Mouse (Mus musculus): ENCODE data around the gene Rasgef1a.

The Rasgef1a gene

DNA sequence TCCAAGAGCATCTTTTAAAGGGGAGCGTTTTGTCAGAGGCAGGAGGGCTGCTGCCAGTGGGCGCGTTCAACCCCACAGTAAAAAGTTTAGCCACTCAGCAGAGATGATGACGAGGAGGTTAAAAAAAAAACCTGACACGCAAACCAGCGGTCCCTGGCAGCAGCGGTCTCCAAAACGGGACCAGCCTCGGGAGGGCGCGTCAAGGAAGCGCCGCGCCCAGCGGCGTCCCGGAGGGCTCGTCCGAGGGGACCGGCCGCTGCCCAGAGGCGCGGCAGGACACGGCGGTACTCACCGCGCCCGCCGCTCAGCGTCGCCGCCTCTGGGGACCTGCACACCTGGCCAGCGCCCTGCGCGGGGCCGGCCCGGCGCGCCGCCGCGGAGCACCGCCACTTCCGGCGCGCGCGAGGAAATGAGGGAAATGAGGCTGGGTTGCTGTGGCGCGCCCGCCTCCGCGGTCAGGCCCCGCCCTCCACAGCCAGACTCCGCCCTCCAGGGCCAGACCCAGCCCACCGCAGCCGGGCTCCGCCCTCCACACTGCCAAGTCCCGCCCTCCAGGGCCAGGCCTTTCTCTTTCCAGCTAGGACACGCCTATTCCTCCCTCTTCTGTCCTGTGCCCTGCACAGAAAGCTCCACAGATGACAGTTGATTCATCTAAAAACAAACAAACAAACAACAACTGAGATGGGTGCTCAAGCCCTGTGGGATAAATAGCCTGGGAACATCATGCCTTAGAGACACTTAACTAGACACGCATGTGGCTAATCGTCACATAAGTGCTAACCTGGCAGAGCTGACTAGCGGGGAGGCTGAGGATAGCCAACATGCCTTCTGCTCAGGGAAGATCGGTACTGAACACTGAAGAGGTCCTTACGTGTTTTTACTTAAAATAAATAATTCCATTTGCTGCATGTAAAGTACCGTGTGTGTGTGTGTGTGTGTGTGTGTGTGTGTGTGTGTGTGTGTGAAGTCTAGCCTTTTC lies 127.8 kb downstream of the Rasgef1a start, which contains the start of gene Csgalnact2:
Gene Csgalnact2, minus strand, starts transcription at position 410 of the 979 bp plus-strand sequence.
- DNase-seq: peak; percentile 97

GRCm38 (mm10) chr6:118140961-118141360 lies 129.7 kb downstream of the Rasgef1a start:
- DNase-seq: no peak

All from kidney, adult 18-20 months (tissue).